Mouse (Mus musculus): Measurements from ENCODE around the gene Gpr37l1.

DNA sequence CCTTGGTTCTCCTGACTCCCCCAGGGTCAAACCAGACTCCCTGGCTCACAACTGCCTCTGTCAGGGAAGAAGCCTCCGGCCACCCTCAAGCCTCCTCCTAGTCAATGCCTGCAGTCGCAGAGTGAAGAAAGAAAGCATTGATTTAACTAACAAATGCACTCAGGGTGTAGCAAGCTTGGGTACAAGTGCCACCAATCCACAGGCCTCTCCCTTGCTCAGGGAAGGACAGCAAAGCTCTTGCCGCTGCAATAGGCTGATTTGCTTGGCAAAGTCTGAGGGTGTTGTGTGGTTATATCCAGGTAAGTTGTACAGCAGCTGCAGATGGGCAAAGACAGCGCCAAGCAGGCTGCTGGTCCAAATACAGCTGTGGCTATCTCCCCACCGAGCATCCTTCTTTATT lies 30.9 kb upstream of the Gpr37l1 start:
- TF ChIP-seq CTCF (IDR thresholded peaks at IDR 0.05; ENCODE audit: insufficient read depth, low read depth, low read length) (no peak), POLR2A (IDR thresholded peaks at IDR 0.05; ENCODE audit: insufficient read depth, low read depth, low read length) (no peak)
